Mouse (Mus musculus) hindbrain, embryonic 12.5 days (tissue): Measurements from ENCODE around the gene Entpd4b. TPM values are rescaled to one million over a fixed set of nuclear protein-coding genes. Genes with fewer than 3 reads are reported as not detected.
"Not testable (repeated sequence)": the region's sequence is repeated elsewhere in the genome, so short reads cannot be mapped to it uniquely, and the experiment has no call there.

Experiments used
- ATAC-seq: fragments of 200-750 bp; cut with Nextera tagmentation; 2 replicates; pipeline ENCODE4 v1.8.0; 2017; ENCODE audit warnings: moderate TSS enrichment; ENCODE audit not compliant: low FRiP score
- H3K27ac ChIP-seq: fragments of 300-500 bp; sonication (generic); 2 replicates; pipeline ENCODE4 v1.5.1; 2016; ENCODE audit warnings: mild to moderate bottlenecking
- H3K27me3 ChIP-seq: fragments of 300-500 bp; sonication (generic); 2 replicates; pipeline ENCODE4 v1.6.1; 2016; ENCODE audit warnings: mild to moderate bottlenecking
- H3K36me3 ChIP-seq: fragments of 300-500 bp; sonication (generic); 2 replicates; pipeline ENCODE4 v1.6.1; 2016; ENCODE audit warnings: mild to moderate bottlenecking
- H3K4me1 ChIP-seq: fragments of 300-500 bp; sonication (generic); 2 replicates; pipeline ENCODE4 v1.6.1; 2016
- H3K4me2 ChIP-seq: fragments of 300-500 bp; sonication (generic); replicated peaks from 2 replicates; pipeline ENCODE4 v1.6.1; 2016; ENCODE audit warnings: mild to moderate bottlenecking
- H3K4me3 ChIP-seq: fragments of 300-500 bp; sonication (generic); 2 replicates; pipeline ENCODE4 v1.5.1; 2016; ENCODE audit warnings: mild to moderate bottlenecking
- H3K9ac ChIP-seq: fragments of 300-500 bp; sonication (generic); 2 replicates; pipeline ENCODE4 v1.6.1; 2016; ENCODE audit warnings: mild to moderate bottlenecking, moderate library complexity
- H3K9me3 ChIP-seq: fragments of 300-500 bp; sonication (generic); replicated peaks from 2 replicates; pipeline ENCODE4 v1.6.1; 2016; ENCODE audit warnings: mild to moderate bottlenecking
- WGBS: fragments of 180-500 bp; shearing (Covaris S2); methylation state at CpG from one replicate; pipeline ENCODE4 v1.1.7; 2016; 5-methylcytosine and 5-hydroxymethylcytosine counted together
- polyA plus RNA-seq: library from polyadenylated mRNA; unstranded; fragments of >200 nt; fragmentation: Nextera tagmentation; extraction: Ambion mirVana; gene quantifications from 2 replicates; pipeline ENCODE4 v1.2.1, GENCODE M21; 2016

Gene Entpd4b
- polyA plus RNA-seq, 1 experiment from 2014 or later, result 12.1 TPM

- H3K4me2 ChIP-seq, H3K4me3 ChIP-seq, H3K36me3 ChIP-seq, H3K4me1 ChIP-seq, H3K27me3 ChIP-seq, H3K9me3 ChIP-seq, H3K9ac ChIP-seq, H3K27ac ChIP-seq, ATAC-seq: not testable (repeated sequence)
- no CpG with 5 or more reads among the region's 14 CpGs for WGBS
These were observed 2.3 kb downstream of the Entpd4b start for GRCm38 (mm10) chr14:69557550-69557949.

Other genes with a start within 250 kb of the Entpd4b start
- not detected in 2 replicates for gene Gm16867, start 52.1 kb upstream of the Entpd4b start, polyA plus RNA-seq
- gene Gm27179, start 42.9 kb upstream of the Entpd4b start, polyA plus RNA-seq, result not detected in 2 replicates